Mouse (Mus musculus): ENCODE data around the gene Sprr2a1.
"Not testable (repeated sequence)": the region's sequence is repeated elsewhere in the genome, so short reads cannot be mapped to it uniquely, and the experiment has no call there.

DNA sequence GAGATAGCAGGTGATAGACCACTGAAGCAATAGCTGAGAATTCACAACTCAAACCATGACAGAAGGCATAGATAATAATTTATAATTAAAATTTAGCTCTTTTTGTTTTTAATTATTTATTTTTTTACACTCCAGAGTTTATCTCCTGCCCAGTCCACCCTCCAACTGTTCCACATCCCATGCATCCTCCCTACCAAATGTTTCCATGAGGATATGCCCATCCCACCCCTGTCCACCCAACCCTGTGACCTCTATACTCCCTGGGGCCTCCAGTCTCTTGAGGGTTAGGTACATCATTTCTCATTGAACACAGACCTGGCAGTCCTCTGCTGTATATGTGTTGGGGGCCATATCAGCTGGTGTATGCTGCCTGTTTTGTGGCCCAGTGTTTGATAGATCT lies 8.1 kb downstream of the Sprr2a1 start:
- not testable (repeated sequence) for TF ChIP-seq CTCF, EP300 (IDR thresholded peaks at IDR 0.05; ENCODE audit: low read depth)
